Mouse (Mus musculus): ENCODE measurements at regions not wholly inside any gene's neighbourhood (a gene's known extent, or its start where the extent isn't known, plus 50 kb on each side); places are given as distances from the start of the nearest gene placed in this dataset.
"Not testable (repeated sequence)": the region's sequence is repeated elsewhere in the genome, so short reads cannot be mapped to it uniquely, and the experiment has no call there.

DNA sequence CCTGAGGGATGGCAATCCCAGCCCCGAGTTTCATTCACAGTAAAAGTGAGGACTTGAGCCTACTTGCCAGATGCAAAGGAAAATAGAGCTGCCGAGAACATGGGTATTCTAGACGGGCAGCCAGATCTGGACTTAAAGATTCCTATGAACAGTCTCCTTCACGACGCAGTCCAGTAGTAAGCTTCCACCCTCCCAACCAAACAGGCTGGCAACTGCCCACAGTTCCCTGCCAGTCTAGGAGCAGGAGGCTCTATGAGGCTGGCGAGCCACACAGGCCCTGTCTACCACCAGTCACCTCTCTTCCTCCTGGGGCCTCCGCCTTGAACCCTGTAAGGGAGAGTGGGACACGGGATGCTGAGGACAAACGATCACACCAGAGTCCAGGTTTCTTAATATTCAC, 153.5 kb upstream of the Snrpn start:
- no peak for DNase-seq

DNA sequence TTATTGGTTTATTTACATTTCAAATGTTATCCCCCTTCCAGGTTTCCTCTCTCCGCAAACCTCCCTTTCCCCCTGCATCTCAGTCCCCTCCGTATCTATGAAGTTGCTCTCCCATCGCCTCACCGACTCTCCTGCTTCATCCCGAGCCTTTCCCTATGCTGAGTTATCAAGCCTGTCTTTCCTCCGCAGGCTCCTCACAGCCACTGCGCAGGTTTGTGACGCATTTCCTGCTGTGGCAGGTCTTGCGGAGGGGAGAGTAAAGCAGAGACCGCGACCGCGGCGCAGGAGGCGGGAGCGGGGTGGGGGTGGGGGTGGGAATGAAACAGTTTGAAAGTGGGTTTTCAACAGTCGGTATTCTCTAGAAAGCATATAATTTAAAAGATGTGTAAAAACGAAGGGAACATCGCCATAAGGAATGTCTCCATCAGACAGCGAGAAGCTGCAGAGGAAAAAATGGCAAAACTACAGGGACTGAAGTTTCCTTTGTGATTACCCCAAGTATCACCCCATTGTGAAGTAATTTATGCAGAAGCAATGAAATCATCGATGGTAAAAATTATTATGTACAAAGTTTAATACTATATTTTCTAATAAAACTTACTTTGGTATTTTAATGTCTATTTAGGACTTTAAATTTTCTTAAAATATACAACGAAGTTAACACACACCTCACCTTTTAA, 104.3 kb upstream of the Snrpn start:
- DNase-seq, result peak; percentile 51

DNA sequence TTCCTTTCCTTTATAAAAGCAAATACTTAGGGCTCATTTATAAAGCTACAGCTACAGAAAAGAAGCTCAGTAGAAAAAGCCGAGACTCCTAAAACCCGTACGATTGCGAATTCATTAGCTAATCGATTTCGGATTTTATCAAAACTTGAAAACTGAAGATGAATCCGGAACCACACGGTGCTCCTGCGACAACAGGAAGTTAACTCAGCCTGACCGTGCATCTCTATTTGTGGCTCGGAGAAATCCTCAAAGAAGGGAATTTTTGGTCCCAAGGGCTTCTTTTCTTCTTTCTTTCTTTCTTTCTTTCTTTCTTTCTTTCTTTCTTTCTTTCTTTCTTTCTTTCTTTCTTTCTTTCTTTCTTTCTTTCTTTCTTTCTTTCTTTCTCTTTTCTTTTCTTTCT, 103.7 kb upstream of the Snrpn start:
- DNase-seq, result peak; percentile 58

DNA sequence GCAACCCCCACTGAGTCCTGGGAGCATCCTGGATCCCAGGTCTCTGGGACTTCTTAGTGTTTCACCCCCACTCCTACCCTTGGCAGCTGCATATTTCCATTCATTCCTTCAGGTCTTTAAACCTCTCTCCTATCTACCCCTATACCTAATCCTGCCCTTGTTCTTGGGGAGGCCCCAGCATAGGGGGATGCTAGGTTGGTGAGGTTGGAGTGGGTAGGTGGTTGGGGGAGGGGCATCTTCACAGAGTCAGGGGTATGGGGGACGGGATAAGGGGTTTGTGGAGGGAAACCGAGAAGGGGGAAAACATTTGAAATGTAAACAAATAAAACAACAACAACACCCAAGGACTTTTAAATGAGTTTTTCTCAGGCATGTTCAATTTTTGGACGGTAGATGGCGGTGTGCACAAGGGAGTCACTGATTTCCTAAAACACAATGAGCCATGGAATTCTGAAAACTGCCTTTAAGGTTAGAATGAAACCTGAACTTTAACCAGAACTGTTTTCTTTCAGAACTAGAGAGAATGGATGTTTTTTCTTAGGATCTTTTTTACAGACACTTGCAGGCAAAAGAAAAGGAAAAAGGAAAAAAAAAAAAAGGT, 98.7 kb upstream of the Snrpn start:
- DNase-seq, result peak; percentile 28

DNA sequence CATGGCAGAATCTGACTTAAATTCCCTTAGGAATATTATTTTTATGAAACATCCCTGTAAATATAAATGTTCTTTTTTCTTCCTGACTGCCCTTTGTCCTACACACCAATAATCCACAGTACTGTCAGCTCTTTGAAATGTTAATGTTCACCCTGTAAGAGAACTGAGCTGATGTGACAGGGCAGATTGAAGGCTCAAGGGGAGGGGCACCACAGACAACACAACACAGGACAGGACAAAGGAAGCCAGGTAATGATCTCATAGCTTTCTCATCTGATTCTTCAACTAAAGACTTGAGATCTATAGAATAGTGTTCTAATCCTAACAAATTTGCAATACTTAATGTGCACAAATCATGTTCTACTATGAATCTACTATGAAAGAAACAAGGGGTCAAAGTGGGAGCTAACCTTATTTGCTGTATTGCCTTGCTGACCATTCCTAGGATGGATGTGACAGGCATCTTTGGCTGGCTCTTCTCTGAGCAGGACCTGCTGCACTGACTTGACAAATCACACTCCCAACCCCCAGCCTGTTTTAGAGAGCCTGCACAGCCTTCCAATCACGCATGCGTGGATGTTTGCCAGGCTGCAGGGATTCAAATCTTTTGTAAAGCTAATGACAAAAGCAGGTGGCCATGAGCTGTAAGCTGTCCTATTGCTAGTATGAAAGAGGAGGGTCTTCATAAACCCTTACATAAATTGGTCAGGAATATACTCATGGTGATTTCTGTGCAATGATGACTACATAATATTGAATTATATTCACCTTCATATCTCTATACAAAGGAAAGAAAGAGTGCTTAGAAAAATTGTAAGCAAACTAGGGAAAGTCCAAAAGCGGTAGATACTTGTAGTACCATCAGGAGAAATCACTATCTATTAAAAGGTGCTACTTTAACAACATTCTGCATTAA, 76.6 kb upstream of the Snrpn start:
- not testable (repeated sequence) for DNase-seq
